Mouse (Mus musculus): ENCODE results near the gene Cog5. TPM values are rescaled to one million over a fixed set of nuclear protein-coding genes. Genes with fewer than 3 reads are reported as not detected.

The Cog5 gene
- polyA plus RNA-seq, 1 experiment from 2014 or later = 34.9 TPM

DNA sequence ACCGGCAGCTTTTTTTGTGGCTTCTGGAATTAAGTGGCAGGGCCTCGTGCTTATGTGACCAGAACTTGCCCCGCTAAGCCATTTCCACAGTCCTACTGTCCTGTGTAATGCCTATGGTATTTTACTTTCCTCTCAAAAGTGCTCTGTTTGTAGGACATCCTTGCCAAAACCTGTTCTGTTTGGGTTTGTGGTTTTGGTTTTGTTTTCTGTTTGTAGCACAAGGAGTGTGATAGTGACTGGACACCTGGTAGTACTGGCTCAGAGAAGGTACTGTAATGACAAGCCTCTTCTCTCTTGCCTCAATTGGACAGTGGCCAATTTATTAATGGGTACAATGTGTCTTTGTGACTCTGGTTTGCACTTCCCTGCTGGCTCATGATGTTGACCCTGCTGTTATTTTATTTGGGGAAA is 163.4 kb downstream of the Cog5 start:
- H3K9ac ChIP-seq (ENCODE audit: low read length) = no peak overlapping the region
- H3K4me3 ChIP-seq (ENCODE audit: low read depth, low read length) = no peak overlapping the region
- H3K36me3 ChIP-seq (ENCODE audit: control insufficient read depth, insufficient read depth, low read length) = no peaks in the 10 kb centered on the region
- DNase-seq (ENCODE audit: low spot score) (no peak), ATAC-seq (replicated peaks; ENCODE audit: low FRiP score, low TSS enrichment, low read depth) (no peak)
- no peaks in the 10 kb centered on the region for H3K27me3 ChIP-seq (replicated peaks; ENCODE audit: control insufficient read depth, insufficient read depth, low read length)
- H3K9me3 ChIP-seq (ENCODE audit: control insufficient read depth, low read length) = no peaks in the 10 kb centered on the region
- no peak overlapping the region for H3K27ac ChIP-seq (ENCODE audit: low read depth)
- no peaks in the 10 kb centered on the region for H3K4me1 ChIP-seq (replicated peaks; ENCODE audit: control insufficient read depth, insufficient read depth, low read length)
- no peak overlapping the region for H3K4me2 ChIP-seq (ENCODE audit: low read length)
- WGBS = 90% methylated on average over 3 of the region's 3 CpGs

DNA sequence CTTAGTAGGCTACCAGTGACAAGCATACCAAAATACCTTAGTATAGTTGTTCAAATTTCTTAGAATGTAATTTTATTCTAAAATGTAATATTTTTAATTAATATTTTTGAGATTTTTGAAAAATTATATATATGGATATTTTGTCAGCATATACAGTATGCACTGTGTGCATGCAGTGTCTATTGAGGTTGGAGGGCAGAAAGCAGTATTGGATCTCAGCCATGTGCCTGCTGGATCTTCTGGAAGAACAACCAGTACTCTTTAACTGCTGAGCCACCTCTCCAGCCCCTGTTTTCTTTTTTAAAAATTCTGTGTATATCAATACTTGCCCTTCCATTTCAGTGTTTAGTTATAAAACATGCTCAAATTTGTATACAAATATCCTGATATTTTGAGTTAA is 164.4 kb downstream of the Cog5 start:
- Histone ChIP-seq H3K27ac (ENCODE audit: low read depth) (no peak overlapping the region), H3K4me2 (ENCODE audit: low read length) (no peak overlapping the region), H3K9ac (ENCODE audit: low read length) (no peak overlapping the region), H3K27me3 (replicated peaks; ENCODE audit: control insufficient read depth, insufficient read depth, low read length) (no peaks in the 10 kb centered on the region), H3K9me3 (ENCODE audit: control insufficient read depth, low read length) (no peaks in the 10 kb centered on the region), H3K4me1 (replicated peaks; ENCODE audit: control insufficient read depth, insufficient read depth, low read length) (no peaks in the 10 kb centered on the region), H3K4me3 (ENCODE audit: low read depth, low read length) (no peak overlapping the region), H3K36me3 (ENCODE audit: control insufficient read depth, insufficient read depth, low read length) (no peaks in the 10 kb centered on the region)
- no peak for ATAC-seq (replicated peaks; ENCODE audit: low FRiP score, low TSS enrichment, low read depth)
- DNase-seq (ENCODE audit: low spot score) = no peak

DNA sequence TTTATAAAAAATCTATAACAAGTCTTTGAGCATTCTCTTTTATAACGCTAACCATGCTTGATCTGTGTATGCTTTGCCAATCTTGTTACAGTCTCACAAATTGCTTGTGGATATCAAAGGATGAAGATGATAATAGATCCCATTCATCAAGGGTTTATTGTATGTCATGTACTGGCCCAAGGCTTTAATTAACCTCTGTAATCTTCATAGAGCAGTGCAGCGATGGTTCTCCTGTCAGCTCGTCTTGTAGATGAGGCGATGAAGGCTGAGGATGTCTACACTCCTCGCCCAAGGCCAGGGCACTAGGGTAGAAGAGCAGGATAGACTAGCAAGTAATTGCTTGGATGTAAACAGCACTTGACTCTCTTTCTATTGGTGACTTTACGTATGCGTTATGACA is 164.9 kb downstream of the Cog5 start:
- no peaks in the 10 kb centered on the region for H3K27me3 ChIP-seq (replicated peaks; ENCODE audit: control insufficient read depth, insufficient read depth, low read length)
- 90% methylated on average over 7 of the region's 7 CpGs for WGBS
- no peaks in the 10 kb centered on the region for H3K9me3 ChIP-seq (ENCODE audit: control insufficient read depth, low read length)
- DNase-seq (ENCODE audit: low spot score) (no peak), ATAC-seq (replicated peaks; ENCODE audit: low FRiP score, low TSS enrichment, low read depth) (no peak)
- H3K9ac ChIP-seq (ENCODE audit: low read length) = no peak overlapping the region
- H3K4me2 ChIP-seq (ENCODE audit: low read length) = no peak overlapping the region
- H3K36me3 ChIP-seq (ENCODE audit: control insufficient read depth, insufficient read depth, low read length) = no peaks in the 10 kb centered on the region
- H3K27ac ChIP-seq (ENCODE audit: low read depth) = no peak overlapping the region
- H3K4me1 ChIP-seq (replicated peaks; ENCODE audit: control insufficient read depth, insufficient read depth, low read length) = no peaks in the 10 kb centered on the region
- H3K4me3 ChIP-seq (ENCODE audit: low read depth, low read length) = no peak overlapping the region

DNA sequence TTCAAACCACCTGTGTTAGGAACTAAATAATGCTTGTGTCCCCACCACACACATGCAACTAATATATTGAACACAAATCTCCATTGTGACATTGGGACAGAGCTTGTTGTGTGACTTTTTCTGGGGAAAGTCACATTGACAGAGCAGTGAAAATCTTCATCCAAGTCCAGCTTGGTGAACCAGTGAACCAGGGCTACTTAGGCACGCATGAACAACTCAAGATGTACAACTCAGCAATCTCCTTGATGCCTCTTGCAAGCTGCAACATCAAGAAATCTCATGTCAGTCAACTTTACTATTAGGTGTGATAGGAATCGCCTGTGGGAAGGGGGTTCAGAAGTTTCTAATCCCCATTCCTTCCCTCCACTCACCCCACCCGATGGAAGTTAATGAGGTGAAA is 169.0 kb downstream of the Cog5 start:
- H3K9ac ChIP-seq (ENCODE audit: low read length) = no peak overlapping the region
- WGBS = 86% methylated on average over 3 of the region's 3 CpGs
- H3K4me1 ChIP-seq (replicated peaks; ENCODE audit: control insufficient read depth, insufficient read depth, low read length) = no peaks in the 10 kb centered on the region

DNA sequence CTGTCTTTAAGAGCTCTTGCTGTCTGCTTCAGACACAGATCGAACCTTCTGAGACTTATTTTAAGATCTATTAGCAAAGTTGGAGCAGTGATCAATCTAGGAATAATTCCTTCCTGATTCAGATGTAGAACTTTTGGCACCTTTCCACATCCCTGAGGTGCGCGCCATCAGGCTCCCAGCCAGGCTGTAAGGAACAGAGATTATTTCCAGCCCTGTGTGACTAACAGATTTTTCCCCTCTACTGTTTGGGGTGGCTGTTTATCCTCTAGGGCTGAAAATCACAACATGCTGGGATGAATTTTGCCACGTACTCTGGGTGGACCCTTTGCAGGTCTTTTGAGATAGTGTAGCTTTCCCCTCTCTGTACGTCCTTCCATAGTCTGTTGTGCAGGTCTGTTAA is 170.2 kb downstream of the Cog5 start:
- Histone ChIP-seq H3K9ac (ENCODE audit: low read length) (no peak overlapping the region), H3K4me2 (ENCODE audit: low read length) (no peak overlapping the region), H3K27me3 (replicated peaks; ENCODE audit: control insufficient read depth, insufficient read depth, low read length) (no peaks in the 10 kb centered on the region), H3K27ac (ENCODE audit: low read depth) (no peak overlapping the region), H3K36me3 (ENCODE audit: control insufficient read depth, insufficient read depth, low read length) (no peaks in the 10 kb centered on the region), H3K4me3 (ENCODE audit: low read depth, low read length) (no peak overlapping the region), H3K4me1 (replicated peaks; ENCODE audit: control insufficient read depth, insufficient read depth, low read length) (no peaks in the 10 kb centered on the region), H3K9me3 (ENCODE audit: control insufficient read depth, low read length) (no peaks in the 10 kb centered on the region)
- ATAC-seq (replicated peaks; ENCODE audit: low FRiP score, low TSS enrichment, low read depth) (no peak), DNase-seq (ENCODE audit: low spot score) (no peak)
- 79% methylated on average over 5 of the region's 5 CpGs for WGBS

More for the DNA sequence above, 169.0 kb downstream of the Cog5 start:
- no peaks in the 10 kb centered on the region for H3K9me3 ChIP-seq (ENCODE audit: control insufficient read depth, low read length)
- no peaks in the 10 kb centered on the region for H3K27me3 ChIP-seq (replicated peaks; ENCODE audit: control insufficient read depth, insufficient read depth, low read length)
- DNase-seq (ENCODE audit: low spot score) (no peak), ATAC-seq (replicated peaks; ENCODE audit: low FRiP score, low TSS enrichment, low read depth) (no peak)
- H3K4me3 ChIP-seq (ENCODE audit: low read depth, low read length) = no peak overlapping the region
- no peaks in the 10 kb centered on the region for H3K36me3 ChIP-seq (ENCODE audit: control insufficient read depth, insufficient read depth, low read length)
- no peak overlapping the region for H3K4me2 ChIP-seq (ENCODE audit: low read length)
- H3K27ac ChIP-seq (ENCODE audit: low read depth) = no peak overlapping the region

DNA sequence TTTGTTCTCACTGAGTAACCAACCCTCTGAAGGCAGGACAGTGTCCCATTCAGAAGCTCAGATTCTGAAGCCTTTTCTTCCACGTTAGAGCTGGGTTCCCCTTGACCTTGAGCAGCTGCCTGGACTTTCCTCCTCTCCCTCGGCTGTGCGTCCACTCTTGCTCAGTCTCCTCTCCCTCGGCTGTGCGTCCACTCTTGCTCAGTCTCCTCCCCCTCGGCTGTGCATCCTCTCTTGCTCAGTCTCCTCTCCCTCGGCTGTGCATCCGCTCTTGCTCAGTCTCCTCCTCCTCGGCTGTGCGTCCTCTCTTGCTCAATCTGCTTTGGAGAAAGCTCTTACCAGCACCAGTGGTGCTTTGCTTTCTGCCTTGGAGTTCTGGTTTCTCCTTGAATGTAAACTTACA is 171.2 kb downstream of the Cog5 start:
- Histone ChIP-seq H3K36me3 (ENCODE audit: control insufficient read depth, insufficient read depth, low read length) (no peaks in the 10 kb centered on the region), H3K9me3 (ENCODE audit: control insufficient read depth, low read length) (no peaks in the 10 kb centered on the region), H3K9ac (ENCODE audit: low read length) (no peak overlapping the region), H3K4me1 (replicated peaks; ENCODE audit: control insufficient read depth, insufficient read depth, low read length) (no peaks in the 10 kb centered on the region), H3K27me3 (replicated peaks; ENCODE audit: control insufficient read depth, insufficient read depth, low read length) (no peaks in the 10 kb centered on the region), H3K27ac (ENCODE audit: low read depth) (no peak overlapping the region), H3K4me2 (ENCODE audit: low read length) (no peak overlapping the region), H3K4me3 (ENCODE audit: low read depth, low read length) (no peak overlapping the region)
- DNase-seq (ENCODE audit: low spot score) (no peak), ATAC-seq (replicated peaks; ENCODE audit: low FRiP score, low TSS enrichment, low read depth) (no peak)
- 60% methylated on average over 10 of the region's 10 CpGs for WGBS

DNA sequence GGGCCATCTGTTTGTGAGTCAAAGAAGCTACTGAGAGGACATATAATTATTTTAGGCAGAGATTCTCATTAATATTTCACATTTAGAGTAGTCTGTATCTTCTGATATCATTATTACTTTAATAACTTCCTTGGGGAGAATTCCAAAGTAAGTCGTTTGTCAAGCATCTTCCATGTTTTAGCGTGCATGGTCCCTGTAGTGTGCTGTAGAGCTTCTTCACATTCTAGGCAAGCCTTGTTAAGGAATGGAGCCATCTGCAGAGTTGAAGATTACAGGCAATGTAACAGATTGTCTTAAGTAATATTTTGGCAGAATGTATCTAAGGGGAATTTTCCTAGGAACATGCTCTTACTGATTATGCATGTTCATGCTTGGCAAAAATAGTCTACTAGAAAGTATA is 171.8 kb downstream of the Cog5 start:
- H3K4me2 ChIP-seq (ENCODE audit: low read length) = no peak overlapping the region
- H3K9me3 ChIP-seq (ENCODE audit: control insufficient read depth, low read length) = no peaks in the 10 kb centered on the region
- H3K27me3 ChIP-seq (replicated peaks; ENCODE audit: control insufficient read depth, insufficient read depth, low read length) = no peaks in the 10 kb centered on the region
- no peaks in the 10 kb centered on the region for H3K36me3 ChIP-seq (ENCODE audit: control insufficient read depth, insufficient read depth, low read length)
- no peak for ATAC-seq (replicated peaks; ENCODE audit: low FRiP score, low TSS enrichment, low read depth)
- DNase-seq (ENCODE audit: low spot score) = no peak
- H3K9ac ChIP-seq (ENCODE audit: low read length) = no peak overlapping the region
- 88% methylated on average over 2 of the region's 2 CpGs for WGBS
- H3K4me3 ChIP-seq (ENCODE audit: low read depth, low read length) = no peak overlapping the region
- no peaks in the 10 kb centered on the region for H3K4me1 ChIP-seq (replicated peaks; ENCODE audit: control insufficient read depth, insufficient read depth, low read length)
- no peak overlapping the region for H3K27ac ChIP-seq (ENCODE audit: low read depth)

DNA sequence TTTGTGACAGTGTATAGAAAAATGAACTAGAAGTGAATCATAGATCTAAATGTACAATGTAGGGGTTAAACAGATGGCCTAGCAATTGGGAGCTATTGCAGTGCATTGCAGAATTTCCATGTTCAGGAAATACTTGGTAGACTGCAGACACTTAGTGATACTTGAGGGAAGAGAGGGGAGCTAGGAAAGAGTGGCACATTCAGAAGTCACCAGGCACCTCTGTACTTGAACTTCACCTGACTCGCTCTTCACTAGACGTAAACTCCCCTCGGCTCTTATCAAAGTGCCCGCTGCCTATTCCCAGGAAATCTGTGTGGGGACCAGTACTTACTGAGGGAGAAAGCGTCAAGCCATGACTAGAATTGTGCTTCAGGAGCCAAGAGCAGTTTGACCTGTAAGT is 180.8 kb downstream of the Cog5 start:
- ATAC-seq (replicated peaks; ENCODE audit: low FRiP score, low TSS enrichment, low read depth) = no peak
- WGBS = 92% methylated on average over 5 of the region's 5 CpGs

DNA sequence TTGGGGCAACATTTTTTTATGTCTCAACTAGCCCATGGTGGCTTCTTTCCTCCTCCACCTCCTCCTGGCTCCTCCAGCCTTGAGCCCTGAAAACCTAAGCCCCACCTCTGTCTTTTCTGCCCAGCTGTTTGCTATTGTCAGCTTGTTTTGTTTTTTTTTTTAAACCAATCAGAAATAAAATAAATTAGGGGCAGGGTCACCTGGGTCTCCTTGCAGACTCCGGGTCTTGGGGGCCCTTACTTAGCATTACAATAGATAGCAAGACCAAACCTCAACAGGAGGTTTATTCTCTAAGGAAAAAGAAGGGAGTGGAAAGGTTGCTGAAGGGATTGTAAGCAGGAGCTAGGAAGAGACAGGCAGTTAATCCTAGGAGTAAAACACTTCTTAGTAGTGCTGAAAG is 181.5 kb downstream of the Cog5 start:
- H3K4me2 ChIP-seq (ENCODE audit: low read length) = no peak overlapping the region
- ATAC-seq (replicated peaks; ENCODE audit: low FRiP score, low TSS enrichment, low read depth) (no peak), DNase-seq (ENCODE audit: low spot score) (no peak)
- H3K9ac ChIP-seq (ENCODE audit: low read length) = no peak overlapping the region
- no peak overlapping the region for H3K27ac ChIP-seq (ENCODE audit: low read depth)
- H3K4me1 ChIP-seq (replicated peaks; ENCODE audit: control insufficient read depth, insufficient read depth, low read length) = no peaks in the 10 kb centered on the region
- H3K9me3 ChIP-seq (ENCODE audit: control insufficient read depth, low read length) = no peaks in the 10 kb centered on the region
- WGBS = 24% methylated on average over 1 of the region's 1 CpGs
- no peak overlapping the region for H3K4me3 ChIP-seq (ENCODE audit: low read depth, low read length)
- H3K27me3 ChIP-seq (replicated peaks; ENCODE audit: control insufficient read depth, insufficient read depth, low read length) = no peaks in the 10 kb centered on the region
- peaks cover 10% of the 10 kb centered on the region; the same call in 1 of the 2 replicates for H3K36me3 ChIP-seq (ENCODE audit: control insufficient read depth, insufficient read depth, low read length)

More for the DNA sequence above, 180.8 kb downstream of the Cog5 start:
- no peaks in the 10 kb centered on the region for H3K9me3 ChIP-seq (ENCODE audit: control insufficient read depth, low read length)
- peaks cover 10% of the 10 kb centered on the region; the same call in 1 of the 2 replicates for H3K36me3 ChIP-seq (ENCODE audit: control insufficient read depth, insufficient read depth, low read length)
- H3K4me2 ChIP-seq (ENCODE audit: low read length) = no peak overlapping the region
- no peaks in the 10 kb centered on the region for H3K27me3 ChIP-seq (replicated peaks; ENCODE audit: control insufficient read depth, insufficient read depth, low read length)
- no peak overlapping the region for H3K9ac ChIP-seq (ENCODE audit: low read length)
- no peak overlapping the region for H3K4me3 ChIP-seq (ENCODE audit: low read depth, low read length)
- H3K27ac ChIP-seq (ENCODE audit: low read depth) = no peak overlapping the region
- no peaks in the 10 kb centered on the region for H3K4me1 ChIP-seq (replicated peaks; ENCODE audit: control insufficient read depth, insufficient read depth, low read length)
- no peak for DNase-seq (ENCODE audit: low spot score)
